ENCODE assay signal across 10 mouse cellular contexts in genomic region chr5:125242111-125242510, GRCm38 (mm10).
DNase-seq lines count a peak whose midpoint lies in the region; ATAC-seq and TF ChIP-seq lines count a peak whose summit lies in the region.
"Had no signal": no experiment of that assay in that cellular context is flagged by ENCODE, and none has a peak within 500 bp of the region (broad histone marks: within the 10 kb centered on the region; RNA-seq: fewer than 3 reads in every experiment).

No protein-coding gene starts in this region.

- no peak overlapping the region for H3K4me2 ChIP-seq in hindbrain, postnatal 0 days (ENCODE audit: low read depth, low read length)
- 0 out of 2 replicates have a peak overlapping the region, but pooled peaks have one; percentile 3 for H3K4me2 ChIP-seq in neural tube, embryonic 12.5 days (replicated peaks)

- no peaks in the 10 kb centered on the region for H3K36me3 ChIP-seq in hindbrain, embryonic 10.5 days
- H3K36me3 ChIP-seq in hindbrain, postnatal 0 days (ENCODE audit: insufficient read depth, low read length): no peaks in the 10 kb centered on the region
- H3K36me3 ChIP-seq in neural tube, embryonic 12.5 days: no peaks in the 10 kb centered on the region

- no peak for DNase-seq in hindbrain, embryonic 10.5 days (ENCODE audit: low spot score)
- no peak for DNase-seq in hindbrain, postnatal 0 days (ENCODE audit: low spot score)
- no peak for DNase-seq in neural tube, embryonic 10.5 days (ENCODE audit: extremely low spot score, low spot score)
- DNase-seq in gastrocnemius, adult 18-20 months (ENCODE audit: low spot score): peak; percentile 85
- DNase-seq in skeletal muscle tissue, adult 2 months (ENCODE audit: low read depth, low spot score): peak; percentile 62
- DNase-seq in urinary bladder, postnatal 36 days (ENCODE audit: low spot score in 2 of 2): no peak
- DNase-seq in lung, postnatal 36 days: no peak
- DNase-seq: heart, postnatal 4 days had no signal

- no peak overlapping the region for H3K9ac ChIP-seq in hindbrain, postnatal 0 days (replicated peaks; ENCODE audit: low read length)
- no peak overlapping the region for H3K9ac ChIP-seq in neural tube, embryonic 12.5 days

- H3K9me3 ChIP-seq in hindbrain, embryonic 10.5 days: no peaks in the 10 kb centered on the region
- no peaks in the 10 kb centered on the region for H3K9me3 ChIP-seq in hindbrain, postnatal 0 days (ENCODE audit: low read length)
- no peaks in the 10 kb centered on the region for H3K9me3 ChIP-seq in neural tube, embryonic 12.5 days

- peaks cover 5% of the 10 kb centered on the region; the same call in 1 of the 2 replicates for H3K27me3 ChIP-seq in hindbrain, embryonic 10.5 days (ENCODE audit: insufficient read depth, poor library complexity, severe bottlenecking)
- H3K27me3 ChIP-seq in hindbrain, postnatal 0 days (ENCODE audit: insufficient read depth, low read length): no peaks in the 10 kb centered on the region
- no peaks in the 10 kb centered on the region for H3K27me3 ChIP-seq in neural tube, embryonic 12.5 days (replicated peaks)

- no peak overlapping the region for H3K4me3 ChIP-seq in hindbrain, embryonic 10.5 days
- H3K4me3 ChIP-seq in hindbrain, postnatal 0 days (ENCODE audit: low read length): no peak overlapping the region
- H3K4me3 ChIP-seq in neural tube, embryonic 12.5 days: no peak overlapping the region
- H3K4me3 ChIP-seq: erythroblast, embryonic 14.5 days had no signal

- H3K4me1 ChIP-seq in hindbrain, embryonic 10.5 days (replicated peaks): peaks cover 62% of the 10 kb centered on the region
- peaks cover 12% of the 10 kb centered on the region for H3K4me1 ChIP-seq in hindbrain, postnatal 0 days (ENCODE audit: insufficient read depth, low read length)
- peaks cover 43% of the 10 kb centered on the region for H3K4me1 ChIP-seq in neural tube, embryonic 12.5 days

- 41% methylated on average over 7 of the region's 7 CpGs for WGBS in hindbrain, embryonic 10.5 days
- 42% methylated on average over 7 of the region's 7 CpGs for WGBS in hindbrain, postnatal 0 days
- WGBS in neural tube, embryonic 12.5 days: 42% methylated on average over 7 of the region's 7 CpGs

- ATAC-seq in hindbrain, postnatal 0 days: no peak
- no peak for ATAC-seq in neural tube, embryonic 12.5 days (ENCODE audit: low FRiP score, low read depth)

- no peak for TF ChIP-seq CTCF in hindbrain, postnatal 0 days (IDR thresholded peaks at IDR 0.05; ENCODE audit: low read depth)

- H3K27ac ChIP-seq in hindbrain, embryonic 10.5 days: peak overlapping the region; percentile 62
- no peak overlapping the region for H3K27ac ChIP-seq in hindbrain, postnatal 0 days
- H3K27ac ChIP-seq in neural tube, embryonic 12.5 days: 0 out of 2 replicates have a peak overlapping the region, but pooled peaks have one; percentile 20

Comparison
In these comparisons a context has a peak if more than half of its experiments do, and no peak if none do; other contexts are left out.
1. DNase-seq: peak in gastrocnemius, adult 18-20 months (single experiment) and skeletal muscle tissue, adult 2 months (single experiment); none in hindbrain, embryonic 10.5 days (single experiment), hindbrain, postnatal 0 days (single experiment), neural tube, embryonic 10.5 days (single experiment), urinary bladder, postnatal 36 days (0 of 2) and lung, postnatal 36 days (single experiment).